In genomic region chr17:25953161-25953560, GRCm38 (mm10) we compare ENCODE assay signal across 27 mouse cellular contexts. TPM values are rescaled to one million over a fixed set of nuclear protein-coding genes. Genes with fewer than 3 reads are reported as not detected.
A peak's percentile ranks its signal among the peaks of the same experiment; 100 is the strongest.
DNase-seq lines count a peak whose midpoint lies in the region; TF ChIP-seq lines count a peak whose summit lies in the region.
"Had no signal": no experiment of that assay in that cellular context is flagged by ENCODE, and none has a peak within 500 bp of the region (broad histone marks: within the 10 kb centered on the region; RNA-seq: fewer than 3 reads in every experiment).

No protein-coding gene starts in this region.

- no peaks in the 10 kb centered on the region for H3K36me3 ChIP-seq in kidney, adult 2 months (ENCODE audit: control insufficient read depth, insufficient read depth, low read length)
- H3K36me3 ChIP-seq: forebrain, embryonic 15.5 days; intestine, embryonic 15.5 days; neural tube, embryonic 15.5 days; stomach, embryonic 15.5 days had no signal

- TF ChIP-seq CTCF in kidney, adult 2 months (conservative IDR thresholded peaks at IDR 0.05; ENCODE audit: insufficient read depth, insufficient read length, low read depth, low read length), result no peak

- 72% methylated on average over 5 of the region's 5 CpGs for WGBS in kidney, adult 2 months

- TF ChIP-seq POLR2A in kidney, adult 2 months (IDR thresholded peaks at IDR 0.05; ENCODE audit: low read depth, low read length), result no peak

- H3K4me3 ChIP-seq in kidney, adult 2 months (ENCODE audit: insufficient read depth, low read depth, low read length), result no peak overlapping the region
- H3K4me3 ChIP-seq: embryonic facial prominence, embryonic 10.5 days; forebrain, embryonic 15.5 days; heart, embryonic 15.5 days; intestine, embryonic 15.5 days; limb, embryonic 12.5 days; neural tube, embryonic 15.5 days; stomach, embryonic 15.5 days had no signal

- no peak for DNase-seq in kidney, adult 2 months
- DNase-seq in kidney, adult 8-10 months, result no peak
- peak; percentile 59 for DNase-seq in adipocyte (ENCODE audit: low spot score)
- peak; percentile 77 to 81 for DNase-seq in cerebellum, adult 18-20 months
- peak; percentile 77 to 81 for DNase-seq in cerebellum, postnatal 14 days
- DNase-seq in yolk sac, embryonic 10.5 days (ENCODE audit: low spot score), result no peak
- no peak for DNase-seq in heart, adult 18-20 months
- DNase-seq: adrenal gland, postnatal 25 days; gastrocnemius, postnatal 36 days; heart, postnatal 4 days; kidney, postnatal 10 days; liver, postnatal 0 days; thymus, adult 2 months; thymus, postnatal 4 days had no signal

- peaks cover 3% of the 10 kb centered on the region; the same call in 1 of the 2 replicates for H3K4me1 ChIP-seq in kidney, adult 2 months (ENCODE audit: control insufficient read depth, insufficient read depth, low read length)

- H3K27ac ChIP-seq in kidney, adult 2 months (ENCODE audit: insufficient read depth, low read depth, low read length), result peak overlapping the region; percentile 21; the same call in 1 of the 2 replicates
- H3K27ac ChIP-seq: embryonic facial prominence, embryonic 10.5 days; forebrain, embryonic 15.5 days; heart, embryonic 15.5 days; hindbrain, embryonic 14.5 days; intestine, embryonic 15.5 days; limb, embryonic 12.5 days; midbrain, embryonic 10.5 days; neural tube, embryonic 15.5 days; stomach, embryonic 15.5 days had no signal

- H3K27me3 ChIP-seq in kidney, adult 2 months (replicated peaks; ENCODE audit: control insufficient read depth, insufficient read depth, low read length), result no peaks in the 10 kb centered on the region

RNA-seq across cellular contexts. Expression of gene A930017K11Rik, which starts 0.8 kb away (rescaled TPM):
- 7.2 and 8.3 TPM in 2 replicates for polyA plus RNA-seq in kidney, adult 2 months (2012; rRNA removed)
- under 1 TPM; 0.32 to 0.57 TPM for total RNA-seq in heart, adult 18-20 months (2021)
- total RNA-seq: adrenal gland, postnatal 25 days; common myeloid progenitor, adult 5-6 weeks; gastrocnemius, postnatal 36 days; heart, postnatal 4 days had no signal
- polyA plus RNA-seq: CD4-positive, CD25-positive, alpha-beta regulatory T cell, adult 4 months; liver, postnatal 0 days; lung, postnatal 0 days had no signal

RNA-seq across cellular contexts. Expression of gene Nhlrc4, which starts 8.4 kb away (rescaled TPM):
- 16.0 and 21.0 TPM in 2 replicates for polyA plus RNA-seq in kidney, adult 2 months (2012; rRNA removed)
- under 1 TPM in 1 of 2 experiments, not detected in 1; 0.21 TPM for total RNA-seq in heart, adult 18-20 months (2021)
- total RNA-seq: adrenal gland, postnatal 25 days; common myeloid progenitor, adult 5-6 weeks; gastrocnemius, postnatal 36 days; heart, postnatal 4 days; layer of hippocampus, postnatal 14 days had no signal
- polyA plus RNA-seq: CD4-positive, CD25-positive, alpha-beta regulatory T cell, adult 4 months; forebrain, embryonic 15.5 days; hindbrain, embryonic 14.5 days; midbrain, embryonic 10.5 days; neural tube, embryonic 15.5 days had no signal

RNA-seq across cellular contexts. Expression of gene Pigq, which starts 8.4 kb away (rescaled TPM):
- polyA plus RNA-seq in kidney, adult 2 months (2012; rRNA removed), result 236 and 270 TPM in 2 replicates
- total RNA-seq in heart, adult 18-20 months (2021), result 10 to 100 TPM; 37.8 to 43.4 TPM

RNA-seq across cellular contexts. Expression of gene Capn15, which starts 32.4 kb away (rescaled TPM):
- 24.0 and 31.6 TPM in 2 replicates for polyA plus RNA-seq in kidney, adult 2 months (2012; rRNA removed)
- 1 to 10 TPM; 6.1 to 8.5 TPM for total RNA-seq in heart, adult 18-20 months (2021)

RNA-seq across cellular contexts. Expression of gene Rab40c, which starts 33.6 kb away (rescaled TPM):
- 31.3 and 34.8 TPM in 2 replicates for polyA plus RNA-seq in kidney, adult 2 months (2012; rRNA removed)
- total RNA-seq in heart, adult 18-20 months (2021), result 10 to 100 TPM; 14.5 to 15.3 TPM

Comparison
In these comparisons a context has a peak if more than half of its experiments do, and no peak if none do; other contexts are left out.
1. DNase-seq: peak in adipocyte (single experiment), cerebellum, adult 18-20 months (2 of 2) and cerebellum, postnatal 14 days (2 of 2); none in kidney, adult 2 months (single experiment), kidney, adult 8-10 months (0 of 2), yolk sac, embryonic 10.5 days (single experiment) and heart, adult 18-20 months (0 of 2).